Mouse (Mus musculus): ENCODE data around the gene Nup210. TPM values are rescaled to one million over a fixed set of nuclear protein-coding genes. Genes with fewer than 3 reads are reported as not detected.

Gene Nup210
- polyA plus RNA-seq, 1 experiment from 2014 or later, result 37.4 TPM

DNA sequence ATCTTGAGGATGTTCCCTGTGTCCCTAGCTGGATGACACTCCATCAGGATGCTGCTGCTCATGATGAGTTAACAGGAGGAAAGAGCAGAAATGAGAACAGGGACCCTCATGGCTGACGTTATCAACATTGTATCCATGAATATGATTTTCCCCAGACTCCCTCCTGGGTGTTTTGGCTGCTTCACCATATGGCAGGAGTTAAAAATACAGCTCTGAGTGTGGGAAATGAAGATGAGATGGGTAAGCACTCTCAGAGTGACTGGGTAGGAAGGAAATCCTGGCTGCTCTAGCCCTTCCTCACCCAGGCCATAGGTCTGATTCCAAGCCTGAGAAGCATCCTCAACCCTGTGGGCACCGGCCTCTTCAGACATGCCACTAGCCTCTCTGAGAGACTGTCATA is 142.3 kb downstream of the Nup210 start:
- no peaks in the 10 kb centered on the region for H3K9me3 ChIP-seq (ENCODE audit: control insufficient read depth, low read length)
- no peaks in the 10 kb centered on the region for H3K36me3 ChIP-seq (ENCODE audit: control insufficient read depth, insufficient read depth, low read length)
- H3K9ac ChIP-seq (ENCODE audit: low read length), result no peak overlapping the region
- H3K27me3 ChIP-seq (ENCODE audit: control insufficient read depth, insufficient read depth, low read length), result no peaks in the 10 kb centered on the region
- no peak overlapping the region for H3K4me3 ChIP-seq (ENCODE audit: low read depth, low read length)
- no peak overlapping the region for H3K27ac ChIP-seq (ENCODE audit: low read depth, low read length)
- DNase-seq (ENCODE audit: low spot score), result no peak
- no peak for ATAC-seq (replicated peaks; ENCODE audit: low FRiP score)
- WGBS, result 87% methylated on average over 2 of the region's 2 CpGs
- H3K4me2 ChIP-seq (ENCODE audit: low read depth, low read length, severe bottlenecking), result no peak overlapping the region
- 0 out of 2 replicates have a peak, but pooled peaks cover 5% of the 10 kb centered on the region for H3K4me1 ChIP-seq (replicated peaks; ENCODE audit: control insufficient read depth, insufficient read depth, low read length)

DNA sequence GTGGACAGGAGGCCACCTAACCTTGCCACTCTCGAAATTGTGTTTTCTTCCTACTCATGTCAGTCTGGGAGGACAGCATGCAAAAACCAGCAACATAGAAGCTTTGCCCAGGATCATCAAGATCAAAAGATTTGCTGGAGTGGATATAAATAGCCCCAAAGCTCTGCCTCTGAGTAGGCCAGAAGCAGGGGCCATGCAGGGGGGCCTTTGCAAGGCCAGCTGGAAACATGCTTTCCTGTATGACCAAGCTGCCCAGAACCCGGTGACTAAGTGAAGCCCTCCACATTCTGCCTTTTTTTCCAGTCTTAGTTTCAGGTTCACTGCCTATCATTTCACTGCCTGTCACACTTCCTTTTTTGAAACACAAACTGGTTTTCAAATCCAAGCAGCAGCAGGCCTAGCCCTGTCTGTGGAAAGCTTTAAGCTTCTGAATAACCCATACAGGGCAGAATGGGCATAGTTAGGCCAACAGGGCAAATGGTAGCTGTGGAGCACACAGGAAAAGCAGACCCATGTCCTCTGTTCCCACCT is 147.2 kb downstream of the Nup210 start:
- Histone ChIP-seq H3K4me2 (ENCODE audit: low read depth, low read length, severe bottlenecking) (no peak overlapping the region), H3K9ac (ENCODE audit: low read length) (no peak overlapping the region), H3K4me1 (replicated peaks; ENCODE audit: control insufficient read depth, insufficient read depth, low read length) (0 out of 2 replicates have a peak, but pooled peaks cover 8% of the 10 kb centered on the region), H3K27ac (ENCODE audit: low read depth, low read length) (no peak overlapping the region; the same call in 1 of the 2 replicates), H3K27me3 (ENCODE audit: control insufficient read depth, insufficient read depth, low read length) (no peaks in the 10 kb centered on the region), H3K36me3 (ENCODE audit: control insufficient read depth, insufficient read depth, low read length) (no peaks in the 10 kb centered on the region), H3K4me3 (ENCODE audit: low read depth, low read length) (no peak overlapping the region), H3K9me3 (ENCODE audit: control insufficient read depth, low read length) (no peaks in the 10 kb centered on the region)
- 37% methylated on average over 2 of the region's 2 CpGs for WGBS
- ATAC-seq (replicated peaks; ENCODE audit: low FRiP score), result no peak
- DNase-seq (ENCODE audit: low spot score), result no peak

Other genes with a start within 250 kb of the Nup210 start
- gene Iqsec1, start 128.1 kb downstream of the Nup210 start, polyA plus RNA-seq (2014; fragmentation: Nextera tagmentation; extraction: Ambion mirVana), result 15.0 and 17.4 TPM in 2 replicates
- gene Hdac11, start 39.8 kb upstream of the Nup210 start, polyA plus RNA-seq (2014; fragmentation: Nextera tagmentation; extraction: Ambion mirVana), result 12.5 and 14.5 TPM in 2 replicates
- gene Fbln2, start 95.6 kb upstream of the Nup210 start, polyA plus RNA-seq (2014; fragmentation: Nextera tagmentation; extraction: Ambion mirVana), result 38.9 and 42.4 TPM in 2 replicates